Mouse (Mus musculus) bone marrow macrophage, adult 2 months (primary cell): ENCODE data around the gene Kdm2b. TPM values are rescaled to one million over a fixed set of nuclear protein-coding genes. Genes with fewer than 3 reads are reported as not detected.

Experiments used
- H3K27ac ChIP-seq: 2 replicates; pipeline ENCODE4 v1.5.1; 2012; ENCODE audit warnings: low read depth, low read length; ENCODE audit not compliant: insufficient read depth
- H3K4me1 ChIP-seq: 2 replicates; pipeline ENCODE4 v1.6.1; 2012; ENCODE audit warnings: low read length; ENCODE audit not compliant: control insufficient read depth, insufficient read depth
- H3K4me3 ChIP-seq: 2 replicates; pipeline ENCODE4 v1.5.1; 2012; ENCODE audit warnings: mild to moderate bottlenecking, low read length, moderate library complexity; ENCODE audit not compliant: insufficient read depth
- CTCF ChIP-seq: IDR thresholded peaks from 2 replicates; pipeline ENCODE4 v1.5.1; 2012; ENCODE audit warnings: low read depth, mild to moderate bottlenecking, low read length, moderate library complexity
- POLR2A ChIP-seq: IDR thresholded peaks from 2 replicates; pipeline ENCODE4 v1.6.1; 2012; ENCODE audit warnings: mild to moderate bottlenecking, low read depth, low read length, borderline replicate concordance
- polyA plus RNA-seq: library from polyadenylated mRNA; stranded (reverse); fragments of >200 nt; gene quantifications from 2 replicates; pipeline ENCODE4 v1.2.4, GENCODE M21; 2012; ENCODE audit not compliant: missing spikeins, insufficient read depth, insufficient read length

Gene Kdm2b
- polyA plus RNA-seq, 1 experiment = 26.9 TPM

DNA sequence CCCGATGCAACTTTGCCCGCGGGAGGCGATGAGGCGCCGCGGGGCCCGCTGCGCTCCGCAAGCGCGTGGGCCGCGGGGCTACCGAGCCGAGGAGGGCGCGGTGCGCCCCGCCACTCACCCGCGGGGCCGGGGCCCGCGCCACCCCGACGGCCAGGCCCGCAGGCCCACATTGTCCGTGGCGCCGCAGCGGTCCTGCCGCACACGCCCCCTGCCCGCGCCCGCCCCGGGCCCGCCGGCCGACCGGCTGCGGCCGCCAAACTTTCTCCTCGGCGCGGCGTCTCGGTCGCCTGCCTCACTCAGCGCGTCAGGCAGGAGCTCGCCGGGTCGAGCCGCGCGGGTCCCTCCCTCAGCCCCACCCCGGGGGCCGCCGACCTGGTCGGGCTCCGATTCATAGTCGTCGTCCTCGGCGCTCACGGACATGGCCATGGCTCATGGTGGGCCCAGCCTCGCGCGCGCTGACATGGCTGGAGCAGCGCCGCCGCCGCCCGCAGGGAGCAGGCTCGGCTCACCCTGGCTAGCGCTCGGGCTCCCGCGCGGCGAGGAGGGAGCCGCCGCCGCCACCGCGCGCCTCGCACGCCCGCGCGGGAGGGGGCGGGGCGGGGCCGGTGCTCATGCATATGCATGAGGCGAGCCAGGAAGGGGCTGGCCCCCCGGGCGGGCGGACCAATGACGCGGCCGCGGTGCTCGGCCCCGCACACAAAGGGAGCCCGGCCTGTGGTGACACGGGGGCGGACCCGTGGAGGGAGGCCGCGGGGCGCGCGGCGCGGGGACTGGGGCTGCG, 89.7 kb downstream of the Kdm2b start:
- peak overlapping the region; percentile 71 for H3K4me3 ChIP-seq
- peaks cover 36% of the 10 kb centered on the region for H3K4me1 ChIP-seq
- no peak overlapping the region for H3K27ac ChIP-seq
- TF ChIP-seq POLR2A (no peak), CTCF (no peak)

DNA sequence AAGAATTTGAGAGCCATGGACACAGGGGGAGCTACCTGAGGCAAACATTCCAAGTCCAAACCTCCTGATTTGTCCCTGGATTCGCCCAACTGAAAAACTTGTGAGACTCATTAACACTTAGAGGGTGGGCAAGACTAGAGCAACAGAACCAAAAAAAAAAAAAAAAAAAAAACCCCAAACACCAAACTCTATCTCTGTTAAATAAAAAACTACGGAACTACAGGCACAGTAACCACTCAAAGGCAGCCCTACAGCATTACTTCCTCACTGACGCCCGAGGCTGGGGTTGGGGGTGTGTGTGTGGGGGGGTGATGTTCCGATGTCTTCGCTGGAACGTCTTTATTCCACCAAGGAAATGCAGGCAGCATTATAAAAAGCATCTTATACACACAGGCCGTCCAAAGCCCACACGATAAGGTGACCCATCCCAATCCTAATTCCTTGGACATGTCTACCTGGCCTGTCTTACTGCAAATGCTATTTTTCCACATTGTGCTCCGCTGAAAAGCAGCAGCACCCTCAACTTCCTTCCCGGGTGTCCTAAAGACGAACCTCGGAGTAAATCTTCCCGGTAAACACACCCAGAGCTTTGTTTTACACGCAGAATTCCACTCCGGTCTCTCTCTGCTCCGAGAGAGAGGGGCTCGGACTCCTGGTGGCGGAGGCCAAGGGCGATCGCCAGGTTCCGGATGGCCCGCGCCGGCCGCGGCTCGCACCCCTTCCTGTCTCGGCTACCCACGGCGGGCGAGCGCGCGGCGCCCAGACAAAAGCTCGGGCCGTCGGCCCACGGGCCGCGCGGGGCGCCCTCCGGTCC, 90.5 kb downstream of the Kdm2b start:
- H3K27ac ChIP-seq = no peak overlapping the region
- H3K4me3 ChIP-seq = peak overlapping the region; percentile 71
- peaks cover 41% of the 10 kb centered on the region for H3K4me1 ChIP-seq
- no peak for TF ChIP-seq CTCF
- no peak for TF ChIP-seq POLR2A

DNA sequence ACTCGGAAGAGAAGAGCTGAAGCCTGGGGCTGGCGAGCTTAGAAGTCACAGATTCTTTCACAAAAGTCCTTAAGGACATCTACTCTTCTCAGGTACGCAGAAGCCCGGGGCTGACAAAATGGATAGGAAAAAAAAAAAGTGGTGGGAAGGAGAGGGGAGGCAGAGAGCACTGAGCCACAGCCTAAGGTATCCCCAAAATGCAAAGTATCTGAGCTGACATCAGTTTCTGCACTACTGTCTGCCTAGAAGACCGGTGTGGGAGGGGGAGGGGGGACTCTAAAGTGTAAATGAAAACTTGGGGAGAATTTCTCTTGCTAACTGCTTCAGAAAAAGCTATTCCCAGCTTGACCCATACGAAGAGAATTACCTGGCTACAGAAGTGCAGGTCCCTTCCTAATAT, 91.5 kb downstream of the Kdm2b start:
- H3K27ac ChIP-seq = no peak overlapping the region
- H3K4me1 ChIP-seq = peaks cover 39% of the 10 kb centered on the region
- no peak for TF ChIP-seq POLR2A
- no peak for TF ChIP-seq CTCF
- H3K4me3 ChIP-seq = no peak overlapping the region

DNA sequence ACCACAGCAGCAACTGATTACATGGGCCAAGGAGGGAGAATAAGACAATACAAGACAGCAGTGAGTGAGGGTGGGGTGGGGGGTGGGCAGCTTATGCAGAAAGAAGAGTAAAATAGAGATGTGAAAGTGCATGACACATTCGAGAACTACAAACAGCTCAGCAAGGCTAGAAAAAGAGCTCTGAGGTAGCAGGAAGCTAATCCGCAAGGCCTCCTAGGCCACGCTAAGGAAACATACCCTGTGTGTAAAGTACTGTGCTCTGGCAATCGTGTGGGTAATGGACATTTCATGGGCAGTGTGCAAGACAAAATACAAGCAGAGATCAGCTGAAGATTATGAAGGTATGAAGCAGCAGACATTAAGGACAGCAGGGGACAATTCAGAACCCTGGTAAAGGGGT, 94.8 kb downstream of the Kdm2b start:
- Histone ChIP-seq H3K27ac (peak overlapping the region; percentile 75), H3K4me1 (peaks cover 44% of the 10 kb centered on the region), H3K4me3 (peak overlapping the region; percentile 4; the same call in 1 of the 2 replicates)
- no peak for TF ChIP-seq POLR2A
- TF ChIP-seq CTCF = no peak

DNA sequence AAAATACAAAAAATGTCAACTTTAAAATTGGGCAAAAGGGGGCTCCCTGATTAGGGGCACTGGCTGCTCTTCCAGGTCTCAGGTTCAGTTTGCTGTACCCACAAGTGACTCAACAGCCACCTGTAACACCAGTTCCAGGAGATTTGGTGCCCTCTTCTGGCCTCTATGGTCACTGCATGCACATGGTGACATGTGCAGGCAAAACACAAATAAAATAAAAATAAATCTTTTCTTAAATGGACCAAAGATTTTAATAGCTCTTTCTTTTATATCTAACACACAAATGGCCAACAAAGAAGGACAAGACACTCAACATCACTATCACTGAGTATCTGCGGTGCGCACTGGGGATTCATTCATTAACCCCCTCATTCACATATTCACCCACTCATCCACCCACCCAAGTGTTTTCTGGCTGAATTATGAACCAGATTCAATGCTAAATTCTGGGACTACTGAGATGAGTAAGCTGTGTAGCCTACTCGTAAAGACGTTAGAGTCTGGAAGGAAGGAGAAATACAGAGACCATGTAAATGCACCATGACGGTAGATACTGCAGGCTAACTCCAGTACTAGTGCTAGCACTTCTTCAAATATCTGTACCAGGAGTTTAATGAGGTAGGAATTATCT, 95.5 kb downstream of the Kdm2b start:
- Histone ChIP-seq H3K27ac (peak overlapping the region; percentile 75), H3K4me3 (no peak overlapping the region), H3K4me1 (peaks cover 44% of the 10 kb centered on the region)
- TF ChIP-seq POLR2A = no peak
- peak; percentile 75 for TF ChIP-seq CTCF

DNA sequence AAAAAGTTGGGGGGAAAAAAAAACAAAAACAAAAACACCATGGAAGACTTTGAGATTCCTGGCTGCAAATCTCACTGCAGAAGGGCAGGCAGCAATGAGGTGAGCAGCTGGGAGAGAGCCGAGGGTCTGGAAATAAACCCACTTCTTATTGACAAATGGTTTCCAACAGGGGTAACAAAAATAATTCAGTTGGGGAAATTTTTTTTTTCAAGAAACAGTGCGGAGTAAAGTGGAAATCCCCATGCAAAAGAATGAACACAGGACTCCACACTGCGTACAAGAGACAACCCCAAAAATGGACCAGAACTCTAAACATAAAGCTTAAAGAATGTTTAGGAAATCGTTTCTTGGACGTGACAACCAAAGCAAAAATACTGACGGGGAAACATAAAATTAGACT, 96.4 kb downstream of the Kdm2b start:
- Histone ChIP-seq H3K27ac (no peak overlapping the region), H3K4me1 (peaks cover 38% of the 10 kb centered on the region), H3K4me3 (no peak overlapping the region)
- TF ChIP-seq CTCF = no peak
- no peak for TF ChIP-seq POLR2A

DNA sequence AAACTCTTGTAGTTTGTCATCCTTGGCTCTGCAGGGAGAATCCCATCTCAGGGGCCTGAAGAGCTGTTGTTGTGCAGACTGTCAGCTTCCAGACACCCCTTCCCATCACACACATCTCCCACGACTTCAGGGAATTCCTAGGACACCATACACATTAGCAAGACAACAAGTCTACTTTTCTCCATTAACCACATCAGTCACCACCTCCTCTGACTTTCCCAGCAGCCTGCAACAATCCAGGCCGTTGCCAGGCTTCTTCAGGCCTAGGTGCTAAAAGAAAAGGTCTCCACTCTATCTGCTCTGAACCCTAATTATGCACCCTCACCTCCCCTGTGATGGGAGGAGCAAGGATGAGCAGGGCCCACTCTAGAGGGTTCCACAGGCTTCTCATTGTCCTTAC, 99.2 kb downstream of the Kdm2b start:
- Histone ChIP-seq H3K4me3 (no peak overlapping the region), H3K4me1 (peaks cover 27% of the 10 kb centered on the region), H3K27ac (no peak overlapping the region)
- TF ChIP-seq POLR2A (no peak), CTCF (no peak)

DNA sequence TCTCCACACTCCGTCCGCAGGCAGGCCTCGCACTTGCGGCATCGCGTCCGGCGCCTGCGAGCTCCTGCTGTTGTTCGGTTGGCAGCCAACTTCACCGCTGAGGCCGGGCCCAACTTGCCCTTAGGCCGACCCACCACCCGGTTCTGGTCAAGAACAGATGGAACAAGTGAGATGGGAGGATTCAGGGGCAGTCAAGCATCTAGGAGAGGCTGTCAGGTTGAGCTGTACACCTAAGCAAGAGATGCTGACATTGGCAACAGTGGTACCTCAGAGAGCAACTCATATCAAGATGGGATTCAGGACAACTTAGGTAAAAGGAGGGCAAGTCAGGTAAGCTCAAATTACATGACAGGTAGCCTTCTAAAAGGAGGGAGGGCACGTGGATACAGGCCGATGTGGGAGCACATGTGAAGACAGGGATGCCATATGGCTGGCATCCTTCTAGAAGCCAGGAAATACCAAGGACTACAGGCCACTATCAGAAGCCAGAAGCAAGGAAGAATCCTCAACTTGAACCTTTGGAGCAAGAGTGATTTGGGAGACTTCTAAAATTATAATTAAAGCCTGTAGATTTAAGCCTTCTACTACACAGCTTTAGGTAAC, 100.9 kb downstream of the Kdm2b start:
- Histone ChIP-seq H3K27ac (no peak overlapping the region), H3K4me1 (peaks cover 26% of the 10 kb centered on the region), H3K4me3 (no peak overlapping the region)
- TF ChIP-seq POLR2A (no peak), CTCF (no peak)

DNA sequence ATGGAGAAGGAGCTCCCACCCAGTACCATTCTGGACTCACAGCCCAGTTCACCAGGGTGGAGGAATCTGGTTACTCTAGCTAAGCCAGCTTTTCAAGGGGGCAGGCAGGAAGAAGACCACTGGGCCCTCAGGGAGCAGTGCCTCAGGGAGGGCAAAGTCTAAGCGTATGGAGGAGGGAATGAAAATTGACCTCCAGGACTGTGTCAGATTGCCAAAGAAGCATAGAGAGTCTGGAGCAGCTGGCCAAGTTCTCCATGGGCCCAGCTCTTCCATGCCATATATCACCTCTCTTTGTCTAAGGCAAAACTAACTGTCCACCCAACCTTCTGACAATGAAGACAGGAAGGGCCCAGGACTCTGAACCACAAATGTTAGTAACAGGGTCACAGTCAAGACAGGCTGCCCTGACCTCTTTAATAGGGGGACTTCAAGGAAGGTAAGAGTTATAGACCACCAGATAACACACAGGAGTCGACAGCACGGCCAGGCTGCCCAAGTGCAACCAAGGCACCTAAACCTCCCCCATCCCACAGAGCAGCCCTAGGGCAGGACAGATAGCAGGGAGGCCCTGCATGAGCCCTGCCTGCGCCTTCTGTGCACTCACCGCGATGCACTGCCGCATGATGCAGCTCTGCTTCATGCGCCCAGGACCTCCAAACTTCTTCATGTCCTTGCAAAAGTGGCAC, 101.6 kb downstream of the Kdm2b start:
- no peak overlapping the region for H3K27ac ChIP-seq
- H3K4me3 ChIP-seq = no peak overlapping the region
- H3K4me1 ChIP-seq = peaks cover 28% of the 10 kb centered on the region
- TF ChIP-seq CTCF (no peak), POLR2A (no peak)
